Mouse (Mus musculus) CH12.LX (cell line): ENCODE measurements around the gene Fos.

Source experiments
- CTCF ChIP-seq, 2 experiments: IDR thresholded peaks in 1 of 2; conservative IDR thresholded peaks in 1 of 2; 2 replicates each; pipeline ENCODE4 v1.5.1; 2011 to 2012; ENCODE audit warnings: low read depth in 2 of 2, low read length in 2 of 2, improper control_type of control experiment in 1 of 2, inconsistent platforms in 1 of 2, mild to moderate bottlenecking in 1 of 2, moderate library complexity in 1 of 2
- JUND ChIP-seq: conservative IDR thresholded peaks from 2 replicates; pipeline ENCODE4 v1.6.1; 2011; ENCODE audit warnings: low read depth, low read length, improper control_type of control experiment
- POLR2A ChIP-seq: IDR thresholded peaks from 2 replicates; pipeline ENCODE4 v1.6.1; 2011; ENCODE audit warnings: low read depth, mild to moderate bottlenecking, improper control_type of control experiment, low read length
- POLR2AphosphoS2 ChIP-seq: IDR thresholded peaks from 2 replicates; pipeline ENCODE4 v1.6.1; 2011; ENCODE audit warnings: low read depth, low read length, improper control_type of control experiment
- RCOR1 ChIP-seq: conservative IDR thresholded peaks from 2 replicates; pipeline ENCODE4 v1.6.1; 2012; ENCODE audit warnings: low read depth, mild to moderate bottlenecking, inconsistent platforms, low read length, improper control_type of control experiment
- SMC3 ChIP-seq: IDR thresholded peaks from 2 replicates; pipeline ENCODE4 v1.6.1; 2011; ENCODE audit warnings: low read depth, low read length, improper control_type of control experiment
- TBP ChIP-seq: conservative IDR thresholded peaks from 2 replicates; pipeline ENCODE4 v1.6.1; 2011; ENCODE audit warnings: low read depth, low read length, improper control_type of control experiment
- UBTF ChIP-seq: IDR thresholded peaks from 2 replicates; pipeline ENCODE4 v1.6.1; 2012; ENCODE audit warnings: low read depth, mild to moderate bottlenecking, inconsistent platforms, low read length, improper control_type of control experiment, moderate library complexity
- USF1 ChIP-seq: IDR thresholded peaks from 2 replicates; pipeline ENCODE4 v1.6.1; 2014; ENCODE audit warnings: low read depth, mild to moderate bottlenecking, inconsistent platforms, low read length, improper control_type of control experiment
- USF2 ChIP-seq: conservative IDR thresholded peaks from 2 replicates; pipeline ENCODE4 v1.6.1; 2011; ENCODE audit warnings: low read depth, low read length, improper control_type of control experiment
- ZMIZ1 ChIP-seq: IDR thresholded peaks from 2 replicates; pipeline ENCODE4 v1.6.1; 2012; ENCODE audit warnings: low read depth, mild to moderate bottlenecking, inconsistent platforms, low read length, improper control_type of control experiment

DNA sequence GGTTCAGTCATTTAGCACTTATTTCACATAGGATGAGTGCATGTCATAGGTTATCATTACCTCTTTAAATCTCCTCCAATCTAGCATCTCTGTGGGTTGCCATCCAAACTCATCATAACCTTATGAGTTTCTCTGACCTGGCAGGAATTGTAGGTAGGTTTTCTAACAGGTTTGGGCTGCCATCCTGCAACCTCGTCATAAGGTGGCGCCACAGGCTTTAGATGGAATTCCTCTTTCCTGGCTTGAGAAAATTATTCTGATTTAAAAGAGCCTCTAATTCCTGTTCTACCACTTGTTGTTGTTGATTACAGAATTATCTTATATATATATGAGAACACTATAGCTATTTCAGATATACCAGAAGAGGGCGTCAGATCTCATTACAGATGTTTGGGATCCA lies 34.5 kb downstream of the Fos start:
- TF ChIP-seq POLR2A: no peak
- TF ChIP-seq CTCF (conservative IDR thresholded peaks at IDR 0.05 in 1 of 2, IDR thresholded peaks at IDR 0.05 in 1 of 2; ENCODE audit: low read depth in 2 of 2, low read length in 2 of 2): peak; percentile 47 to 85
- no peak for TF ChIP-seq TBP
- no peak for TF ChIP-seq ZMIZ1
- TF ChIP-seq USF2: no peak
- peak; percentile 93 for TF ChIP-seq SMC3
- no peak for TF ChIP-seq RCOR1
- TF ChIP-seq POLR2AphosphoS2: no peak
- no peak for TF ChIP-seq JUND
- TF ChIP-seq UBTF: no peak
- TF ChIP-seq USF1: no peak
